In genomic region chr19:5367455-5367854, GRCm38 (mm10) we compare ENCODE assay signal across 8 mouse cellular contexts. TPM values are rescaled to one million over a fixed set of nuclear protein-coding genes. Genes with fewer than 3 reads are reported as not detected.
DNase-seq lines count a peak whose midpoint lies in the region; ATAC-seq and TF ChIP-seq lines count a peak whose summit lies in the region.

No protein-coding gene starts in this region.

- peak; percentile 53 for TF ChIP-seq CTCF in liver, postnatal 0 days (IDR thresholded peaks at IDR 0.05; ENCODE audit: low read depth)

- no peaks in the 10 kb centered on the region for H3K27me3 ChIP-seq in heart, embryonic 15.5 days
- no peaks in the 10 kb centered on the region for H3K27me3 ChIP-seq in forebrain, embryonic 14.5 days (replicated peaks; ENCODE audit: control insufficient read depth, insufficient read depth, low read length)
- no peaks in the 10 kb centered on the region for H3K27me3 ChIP-seq in liver, postnatal 0 days (ENCODE audit: insufficient read depth, low read length)

- peak overlapping the region; percentile 96 for H3K27ac ChIP-seq in heart, embryonic 15.5 days
- H3K27ac ChIP-seq in ES-E14 (ENCODE audit: insufficient read depth, low read depth, low read length, poor library complexity, severe bottlenecking), result peak overlapping the region; percentile 99
- H3K27ac ChIP-seq in forebrain, embryonic 14.5 days (ENCODE audit: low read depth, low read length), result peak overlapping the region; percentile 92; the same call in 1 of the 2 replicates
- peak overlapping the region; percentile 97 for H3K27ac ChIP-seq in liver, postnatal 0 days (ENCODE audit: low read depth)

- H3K4me3 ChIP-seq in heart, embryonic 15.5 days, result peak overlapping the region; percentile 90
- H3K4me3 ChIP-seq in ES-E14 (ENCODE audit: insufficient read depth in 1 of 2, low read depth in 1 of 2, low read length in 2 of 2, poor library complexity in 1 of 2, severe bottlenecking in 1 of 2), result peak overlapping the region; percentile 92 to 100
- H3K4me3 ChIP-seq in forebrain, embryonic 14.5 days (ENCODE audit: low read depth, low read length), result peak overlapping the region; percentile 97
- H3K4me3 ChIP-seq in liver, postnatal 0 days (ENCODE audit: low read depth, low read length), result peak overlapping the region; percentile 71

- no peak for DNase-seq in heart, adult 8-10 months (ENCODE audit: low spot score)
- DNase-seq in ES-E14 (ENCODE audit: low read depth, low spot score), result no peak
- no peak for DNase-seq in forebrain, embryonic 14.5 days (ENCODE audit: low spot score)
- DNase-seq in liver, postnatal 0 days, result peak; percentile 32
- no peak for DNase-seq in frontal cortex, postnatal 14 days (ENCODE audit: low spot score in 2 of 2)
- DNase-seq in gastrocnemius, postnatal 36 days, result no peak
- no peak for DNase-seq in yolk sac, embryonic 10.5 days (ENCODE audit: low spot score)

- H3K4me2 ChIP-seq in heart, embryonic 15.5 days, result peak overlapping the region; percentile 80
- peak overlapping the region; percentile 89 for H3K4me2 ChIP-seq in forebrain, embryonic 14.5 days (ENCODE audit: low read length)
- peak overlapping the region; percentile 98 for H3K4me2 ChIP-seq in liver, postnatal 0 days (ENCODE audit: low read depth, low read length)

- peak overlapping the region; percentile 80 for H3K9ac ChIP-seq in heart, embryonic 15.5 days
- H3K9ac ChIP-seq in ES-E14 (ENCODE audit: insufficient read depth, low read depth, low read length, poor library complexity, severe bottlenecking), result peak overlapping the region; percentile 100
- peak overlapping the region; percentile 85 for H3K9ac ChIP-seq in forebrain, embryonic 14.5 days (ENCODE audit: low read length)
- H3K9ac ChIP-seq in liver, postnatal 0 days (replicated peaks), result peak overlapping the region; percentile 79

- ATAC-seq in heart, embryonic 15.5 days (replicated peaks; ENCODE audit: insufficient number of reproducible peaks, insufficient read depth, low FRiP score, low read depth), result no peak
- no peak for ATAC-seq in forebrain, embryonic 14.5 days
- ATAC-seq in liver, postnatal 0 days, result no peak

- in situ Hi-C loops in ES-E14 (cut with MboI; ENCODE audit: low sequenced_read_pairs in 2 of 2, unreplicated experiment in 2 of 2), result no loop called here

- no peak for TF ChIP-seq EP300 in liver, postnatal 0 days (IDR thresholded peaks at IDR 0.05; ENCODE audit: low read depth)

- 10% methylated on average over 11 of the region's 11 CpGs for WGBS in heart, embryonic 15.5 days
- 11% methylated on average over 11 of the region's 11 CpGs for WGBS in forebrain, embryonic 14.5 days
- WGBS in liver, postnatal 0 days (ENCODE audit: insufficient replicate concordance), result 7% methylated on average over 11 of the region's 11 CpGs

- intact Hi-C loops in gastrocnemius, postnatal 36 days (cut with DNase I), result no loop called here

- H3K36me3 ChIP-seq in heart, embryonic 15.5 days, result peaks cover 51% of the 10 kb centered on the region
- peaks cover 37% of the 10 kb centered on the region for H3K36me3 ChIP-seq in ES-E14 (ENCODE audit: control insufficient read depth, insufficient read depth, low read length, poor library complexity, severe bottlenecking)
- H3K36me3 ChIP-seq in forebrain, embryonic 14.5 days (ENCODE audit: control insufficient read depth, insufficient read depth, low read length), result peaks cover 58% of the 10 kb centered on the region
- peaks cover 44% of the 10 kb centered on the region for H3K36me3 ChIP-seq in liver, postnatal 0 days (replicated peaks; ENCODE audit: insufficient read depth, low read length)

- no peaks in the 10 kb centered on the region for H3K9me3 ChIP-seq in heart, embryonic 15.5 days (replicated peaks)
- no peaks in the 10 kb centered on the region for H3K9me3 ChIP-seq in ES-E14 (ENCODE audit: control insufficient read depth, insufficient read depth, low read depth, low read length)
- no peaks in the 10 kb centered on the region for H3K9me3 ChIP-seq in forebrain, embryonic 14.5 days (replicated peaks; ENCODE audit: control insufficient read depth, low read length)
- no peaks in the 10 kb centered on the region for H3K9me3 ChIP-seq in liver, postnatal 0 days (ENCODE audit: low read length)

- peaks cover 23% of the 10 kb centered on the region for H3K4me1 ChIP-seq in heart, embryonic 15.5 days (replicated peaks)
- H3K4me1 ChIP-seq in ES-E14 (ENCODE audit: control insufficient read depth in 2 of 2, insufficient read depth in 2 of 2, low read length in 2 of 2, poor library complexity in 1 of 2), result peaks cover 0 to 20% of the 10 kb centered on the region in 2 experiments; a peak in 3 of 4 replicates
- H3K4me1 ChIP-seq in forebrain, embryonic 14.5 days (ENCODE audit: control insufficient read depth, insufficient read depth, low read length), result peaks cover 13% of the 10 kb centered on the region
- peaks cover 16% of the 10 kb centered on the region for H3K4me1 ChIP-seq in liver, postnatal 0 days (ENCODE audit: insufficient read depth)

TF ChIP-seq in ES-E14, 5 proteins besides CTCF, POLR2A, EP300 and RAD21:
- TF ChIP-seq HCFC1 (IDR thresholded peaks at IDR 0.05; ENCODE audit: borderline replicate concordance, insufficient read depth, low read length) (no peak; the same call in 1 of the 2 replicates), ZNF384 (IDR thresholded peaks at IDR 0.05; ENCODE audit: low read depth, low read length) (peak; percentile 87), MAFK (IDR thresholded peaks at IDR 0.05; ENCODE audit: insufficient read depth, low read depth, low read length) (no peak), ZC3H11A (IDR thresholded peaks at IDR 0.05; ENCODE audit: borderline replicate concordance, low read depth, low read length) (no peak), CHD2 (IDR thresholded peaks at IDR 0.05; ENCODE audit: low read depth, low read length) (no peak)

RNA-seq across cellular contexts. Expression of gene Banf1, which starts 0.5 kb away (rescaled TPM):
- polyA plus RNA-seq in heart, embryonic 15.5 days (2015; fragmentation: Nextera tagmentation; extraction: Ambion mirVana), result 405 and 409 TPM in 2 replicates
- total RNA-seq in heart, adult 8-10 months (2022), result 100 to 1,000 TPM; 110 to 123 (median 117) TPM
- total RNA-seq in ES-E14 (2012; rRNA removed), result 213 and 281 TPM in 2 replicates
- 417 and 471 TPM in 2 replicates for polyA plus RNA-seq in forebrain, embryonic 14.5 days (2014; fragmentation: Nextera tagmentation; extraction: Ambion mirVana)
- 158 and 164 TPM in 2 replicates for polyA plus RNA-seq in liver, postnatal 0 days (2015; fragmentation: Nextera tagmentation; extraction: Ambion mirVana)
- 100 to 1,000 TPM; 116 to 124 TPM for total RNA-seq in gastrocnemius, postnatal 36 days (2021)

RNA-seq across cellular contexts. Expression of gene Eif1ad, which starts 0.9 kb away (rescaled TPM):
- 35.3 and 45.7 TPM in 2 replicates for polyA plus RNA-seq in heart, embryonic 15.5 days (2015; fragmentation: Nextera tagmentation; extraction: Ambion mirVana)
- total RNA-seq in heart, adult 8-10 months (2022), result 10 to 100 TPM; 15.7 to 21.5 (median 19.6) TPM
- 101 and 127 TPM in 2 replicates for total RNA-seq in ES-E14 (2012; rRNA removed)
- 33.0 and 36.2 TPM in 2 replicates for polyA plus RNA-seq in forebrain, embryonic 14.5 days (2014; fragmentation: Nextera tagmentation; extraction: Ambion mirVana)
- polyA plus RNA-seq in liver, postnatal 0 days (2015; fragmentation: Nextera tagmentation; extraction: Ambion mirVana), result 19.3 and 25.0 TPM in 2 replicates
- 10 to 100 TPM; 12.6 to 13.6 TPM for total RNA-seq in gastrocnemius, postnatal 36 days (2021)

RNA-seq across cellular contexts. Expression of gene Cst6, which starts 18.1 kb away (rescaled TPM):
- 0.87 and 1.4 TPM in 2 replicates for polyA plus RNA-seq in heart, embryonic 15.5 days (2015; fragmentation: Nextera tagmentation; extraction: Ambion mirVana)
- total RNA-seq in heart, adult 8-10 months (2022), result 10 to 100 TPM; 17.0 to 27.2 (median 23.5) TPM
- 1.1 and 2.1 TPM in 2 replicates for total RNA-seq in ES-E14 (2012; rRNA removed)
- polyA plus RNA-seq in forebrain, embryonic 14.5 days (2014; fragmentation: Nextera tagmentation; extraction: Ambion mirVana), result 4.0 and 5.6 TPM in 2 replicates
- not detected in 2 replicates for polyA plus RNA-seq in liver, postnatal 0 days (2015; fragmentation: Nextera tagmentation; extraction: Ambion mirVana)
- total RNA-seq in gastrocnemius, postnatal 36 days (2021), result 10 to 100 TPM; 26.7 to 28.3 TPM

RNA-seq across cellular contexts. Expression of gene Sart1, which starts 21.0 kb away (rescaled TPM):
- 34.3 and 47.0 TPM in 2 replicates for polyA plus RNA-seq in heart, embryonic 15.5 days (2015; fragmentation: Nextera tagmentation; extraction: Ambion mirVana)
- total RNA-seq in heart, adult 8-10 months (2022), result 10 to 100 TPM; 53.9 to 61.4 (median 59.2) TPM
- 111 and 118 TPM in 2 replicates for total RNA-seq in ES-E14 (2012; rRNA removed)
- 58.3 and 64.2 TPM in 2 replicates for polyA plus RNA-seq in forebrain, embryonic 14.5 days (2014; fragmentation: Nextera tagmentation; extraction: Ambion mirVana)
- 20.8 and 24.0 TPM in 2 replicates for polyA plus RNA-seq in liver, postnatal 0 days (2015; fragmentation: Nextera tagmentation; extraction: Ambion mirVana)
- total RNA-seq in gastrocnemius, postnatal 36 days (2021), result 10 to 100 TPM; 34.3 to 38.0 TPM

RNA-seq across cellular contexts. Expression of gene Catsper1, which starts 31.9 kb away (rescaled TPM):
- polyA plus RNA-seq in heart, embryonic 15.5 days (2015; fragmentation: Nextera tagmentation; extraction: Ambion mirVana), result not detected in 2 replicates
- total RNA-seq in heart, adult 8-10 months (2022), result not detected
- not detected in 2 replicates for total RNA-seq in ES-E14 (2012; rRNA removed)
- not detected in 2 replicates for polyA plus RNA-seq in forebrain, embryonic 14.5 days (2014; fragmentation: Nextera tagmentation; extraction: Ambion mirVana)
- not detected in 2 replicates for polyA plus RNA-seq in liver, postnatal 0 days (2015; fragmentation: Nextera tagmentation; extraction: Ambion mirVana)
- not detected for total RNA-seq in gastrocnemius, postnatal 36 days (2021)
